Comparison of ENCODE assay signal across 8 mouse cellular contexts in genomic region chr14:33135170-33135569, GRCm38 (mm10).
"Had no signal": no experiment of that assay in that cellular context is flagged by ENCODE, and none has a peak within 500 bp of the region (broad histone marks: within the 10 kb centered on the region; RNA-seq: fewer than 3 reads in every experiment).

No protein-coding gene starts in this region.

- DNase-seq: liver, postnatal 0 days; lung, adult 2 months; lung, postnatal 14 days; lung, postnatal 36 days; right cerebral cortex, postnatal 25 days; thymus, adult 18-20 months; thymus, postnatal 25 days; thymus, postnatal 4 days had no signal
